ENCODE assay signal across 8 mouse cellular contexts in genomic region chr16:89943267-89943971, GRCm38 (mm10).
DNase-seq lines count a peak whose midpoint lies in the region; TF ChIP-seq lines count a peak whose summit lies in the region.

No protein-coding gene starts in this region.

- no peak overlapping the region for H3K27ac ChIP-seq in left cerebral cortex, adult 2 months

- H3K4me3 ChIP-seq in left cerebral cortex, adult 2 months = no peak overlapping the region

- intact Hi-C loops in left cerebral cortex, adult 2 months (cut with DNase I) = loop anchor here (1.0 to 5.0 kb wide), 2 partner anchors 224 to 244 kb away; no protein-coding TSS in a partner anchor
- intact Hi-C loops in heart, postnatal 10 days (cut with DNase I) = loop anchor here (1.0 to 5.0 kb wide), 3 partner anchors 101 to 244 kb away; no protein-coding TSS in a partner anchor

- no peak for DNase-seq in left cerebral cortex, adult 2 months (ENCODE audit: extremely low spot score in 1 of 2, low spot score in 2 of 2)
- DNase-seq in left cerebral cortex, adult 18-20 months (ENCODE audit: low spot score in 2 of 2) = no peak
- peak; percentile 39 for DNase-seq in embryo, embryonic 11 days
- peak; percentile 37 to 54 for DNase-seq in heart, postnatal 10 days
- peak; percentile 19 for DNase-seq in lung, postnatal 25 days (ENCODE audit: low spot score)
- peak; percentile 65 for DNase-seq in thymus, postnatal 14 days
- no peak for DNase-seq in urinary bladder, postnatal 14 days (ENCODE audit: low spot score)
- no peak for DNase-seq in right cerebral cortex, adult 2 months (ENCODE audit: low spot score in 2 of 2)

- TF ChIP-seq CTCF in left cerebral cortex, adult 2 months (IDR thresholded peaks at IDR 0.05) = peak; percentile 35

Comparison
In these comparisons a context has a peak if more than half of its experiments do, and no peak if none do; other contexts are left out.
1. DNase-seq: peak in embryo, embryonic 11 days (single experiment), heart, postnatal 10 days (2 of 2), lung, postnatal 25 days (single experiment) and thymus, postnatal 14 days (single experiment); none in left cerebral cortex, adult 2 months (0 of 2), left cerebral cortex, adult 18-20 months (0 of 2), urinary bladder, postnatal 14 days (single experiment) and right cerebral cortex, adult 2 months (0 of 2).